Mouse (Mus musculus) G1E-ER4 (cell line): ENCODE results near the gene Luzp2. TPM values are rescaled to one million over a fixed set of nuclear protein-coding genes. Genes with fewer than 3 reads are reported as not detected.

ENCODE experiments used
- GATA1 ChIP-seq: IDR thresholded peaks from one replicate; pipeline ENCODE4 v1.8.0; 2012; ENCODE audit warnings: low read length, inconsistent platforms
- polyA plus RNA-seq: library from polyadenylated mRNA; stranded (reverse); fragments of >175 nt; gene quantifications from 2 replicates; pipeline ENCODE4 v1.2.3, GENCODE M21; 2012

The Luzp2 gene
- not detected in 2 replicates for polyA plus RNA-seq

- TF ChIP-seq GATA1, result no peak
Observed at GRCm38 (mm10) chr7:54835372-54835851, at the start of gene Luzp2. Gene Luzp2 (plus strand): TSS chr7:54835498.

- no peak for TF ChIP-seq GATA1
Observed at GRCm38 (mm10) chr7:54787456-54787855, 47.8 kb upstream of the Luzp2 start.

- TF ChIP-seq GATA1, result no peak
Observed at GRCm38 (mm10) chr7:54818606-54819005, 16.7 kb upstream of the Luzp2 start.

GRCm38 (mm10) chr7:54828751-54829150 is 6.5 kb upstream of the Luzp2 start:
- TF ChIP-seq GATA1, result no peak

GRCm38 (mm10) chr7:54835911-54836352 is 634 bp downstream of the Luzp2 start:
- no peak for TF ChIP-seq GATA1

GRCm38 (mm10) chr7:54836437-54836836 is 1.1 kb downstream of the Luzp2 start:
- TF ChIP-seq GATA1, result no peak

- no peak for TF ChIP-seq GATA1
Observed at GRCm38 (mm10) chr7:54842807-54843335, 7.6 kb downstream of the Luzp2 start.

- no peak for TF ChIP-seq GATA1
Observed at GRCm38 (mm10) chr7:54845875-54846691, 10.8 kb downstream of the Luzp2 start.

GRCm38 (mm10) chr7:54846692-54847020 is 11.4 kb downstream of the Luzp2 start:
- TF ChIP-seq GATA1, result no peak

- TF ChIP-seq GATA1, result no peak
Observed at GRCm38 (mm10) chr7:54852860-54853259, 17.6 kb downstream of the Luzp2 start.

GRCm38 (mm10) chr7:54861230-54861856 is 26.0 kb downstream of the Luzp2 start:
- no peak for TF ChIP-seq GATA1

GRCm38 (mm10) chr7:54878928-54879644 is 43.8 kb downstream of the Luzp2 start:
- TF ChIP-seq GATA1, result peak; percentile 97

- no peak for TF ChIP-seq GATA1
Observed at GRCm38 (mm10) chr7:54893709-54894627, 58.7 kb downstream of the Luzp2 start.

GRCm38 (mm10) chr7:54898589-54898988 is 63.3 kb downstream of the Luzp2 start:
- TF ChIP-seq GATA1, result no peak

GRCm38 (mm10) chr7:54909958-54910357 is 74.7 kb downstream of the Luzp2 start:
- TF ChIP-seq GATA1, result no peak
